ENCODE assay signal across 7 mouse cellular contexts in genomic region chr11:8545798-8546197, GRCm38 (mm10).
DNase-seq lines count a peak whose midpoint lies in the region; ATAC-seq and TF ChIP-seq lines count a peak whose summit lies in the region.

No protein-coding gene starts in this region.

- H3K27ac ChIP-seq in liver, embryonic 14.5 days = no peak overlapping the region
- H3K27ac ChIP-seq in liver, embryonic 11.5 days (ENCODE audit: low read depth, low read length) = no peak overlapping the region

- H3K27me3 ChIP-seq in liver, embryonic 14.5 days (ENCODE audit: control insufficient read depth, insufficient read depth, low read length) = no peaks in the 10 kb centered on the region
- no peaks in the 10 kb centered on the region for H3K27me3 ChIP-seq in liver, embryonic 11.5 days (replicated peaks; ENCODE audit: control insufficient read depth, insufficient read depth, low read length)

- no peak overlapping the region for H3K9ac ChIP-seq in liver, embryonic 14.5 days (replicated peaks)
- no peak overlapping the region for H3K9ac ChIP-seq in liver, embryonic 11.5 days (ENCODE audit: low read depth, low read length)

- no peak overlapping the region for H3K4me2 ChIP-seq in liver, embryonic 14.5 days (ENCODE audit: low read depth)
- no peak overlapping the region for H3K4me2 ChIP-seq in liver, embryonic 11.5 days

- no peak overlapping the region for H3K4me3 ChIP-seq in liver, embryonic 14.5 days (ENCODE audit: insufficient read depth in 1 of 2, low read depth in 2 of 2, low read length in 2 of 2)
- H3K4me3 ChIP-seq in liver, embryonic 11.5 days (ENCODE audit: low read depth, low read length) = no peak overlapping the region

- no peaks in the 10 kb centered on the region for H3K36me3 ChIP-seq in liver, embryonic 14.5 days (replicated peaks; ENCODE audit: control insufficient read depth, insufficient read depth, low read depth)
- no peaks in the 10 kb centered on the region; the same call in 1 of the 2 replicates for H3K36me3 ChIP-seq in liver, embryonic 11.5 days (ENCODE audit: control insufficient read depth, insufficient read depth, low read length)

- no peaks in the 10 kb centered on the region for H3K4me1 ChIP-seq in liver, embryonic 14.5 days (replicated peaks; ENCODE audit: control insufficient read depth in 2 of 2, insufficient read depth in 2 of 2, low read length in 1 of 2)
- H3K4me1 ChIP-seq in liver, embryonic 11.5 days (replicated peaks; ENCODE audit: control insufficient read depth, insufficient read depth, low read length) = no peaks in the 10 kb centered on the region

- DNase-seq in liver, embryonic 14.5 days (ENCODE audit: low read depth in 3 of 3, low spot score in 3 of 3) = no peak
- DNase-seq in liver, embryonic 11.5 days (ENCODE audit: low spot score) = no peak
- DNase-seq in adrenal gland, postnatal 36 days = peak; percentile 22 to 50
- peak; percentile 6 for DNase-seq in induced T-regulatory cell, adult 2 months (ENCODE audit: low read depth)
- peak; percentile 55 for DNase-seq in testis, postnatal 10 days (ENCODE audit: low spot score)
- no peak for DNase-seq in gastrocnemius, postnatal 25 days
- DNase-seq in urinary bladder, postnatal 10 days (ENCODE audit: low spot score) = no peak

- whole genome bisulfite sequencing in liver, embryonic 14.5 days (ENCODE audit: insufficient replicate concordance) = 83% methylated on average over 1 of the region's 1 CpGs
- WGBS in liver, embryonic 11.5 days = 94% methylated on average over 1 of the region's 1 CpGs

- H3K9me3 ChIP-seq in liver, embryonic 14.5 days (ENCODE audit: control insufficient read depth, low read length) = no peaks in the 10 kb centered on the region
- H3K9me3 ChIP-seq in liver, embryonic 11.5 days (ENCODE audit: control insufficient read depth, low read length) = no peaks in the 10 kb centered on the region

- TF ChIP-seq EP300 in liver, embryonic 14.5 days (IDR thresholded peaks at IDR 0.05; ENCODE audit: low read depth) = no peak

- ATAC-seq in liver, embryonic 14.5 days (ENCODE audit: insufficient read depth) = no peak
- no peak for ATAC-seq in liver, embryonic 11.5 days (replicated peaks; ENCODE audit: low FRiP score)

- TF ChIP-seq CTCF in liver, embryonic 14.5 days (IDR thresholded peaks at IDR 0.05; ENCODE audit: low read depth) = peak; percentile 56

Comparison
In these comparisons a context has a peak if more than half of its experiments do, and no peak if none do; other contexts are left out.
1. DNase-seq: peak in adrenal gland, postnatal 36 days (2 of 2), induced T-regulatory cell, adult 2 months (single experiment) and testis, postnatal 10 days (single experiment); none in liver, embryonic 14.5 days (0 of 3), liver, embryonic 11.5 days (single experiment), gastrocnemius, postnatal 25 days (single experiment) and urinary bladder, postnatal 10 days (single experiment).